Comparison of ENCODE assay signal across 10 mouse cellular contexts in genomic region chr15:6883091-6883490, GRCm38 (mm10). TPM values are rescaled to one million over a fixed set of nuclear protein-coding genes. Genes with fewer than 3 reads are reported as not detected.
A peak's percentile ranks its signal among the peaks of the same experiment; 100 is the strongest.
DNase-seq lines count a peak whose midpoint lies in the region; ATAC-seq lines count a peak whose summit lies in the region.
"Had no signal": no experiment of that assay in that cellular context is flagged by ENCODE, and none has a peak within 500 bp of the region (broad histone marks: within the 10 kb centered on the region; RNA-seq: fewer than 3 reads in every experiment).

No protein-coding gene starts in this region.

- peaks cover 11% of the 10 kb centered on the region for H3K4me1 ChIP-seq in megakaryocyte, embryonic 14.5 days
- H3K4me1 ChIP-seq: liver, embryonic 15.5 days had no signal

- peaks cover 35% of the 10 kb centered on the region for H3K27me3 ChIP-seq in megakaryocyte, embryonic 14.5 days (replicated peaks)
- H3K27me3 ChIP-seq: liver, embryonic 15.5 days had no signal

- ATAC-seq in megakaryocyte, adult 5-6 weeks (ENCODE audit: poor library complexity, severe bottlenecking) = no peak

- DNase-seq in layer of hippocampus, adult 9-11 months = peak; percentile 8
- no peak for DNase-seq in layer of hippocampus, adult 8-10 months (ENCODE audit: low spot score in 2 of 2)
- peak; percentile 20 for DNase-seq in 3134 (ENCODE audit: extremely low read depth, insufficient read length, low spot score)
- DNase-seq in adrenal gland, adult 8-10 months = peak; percentile 58
- no peak for DNase-seq in gastrocnemius, adult 18-20 months (ENCODE audit: low spot score)
- DNase-seq in frontal cortex, postnatal 36 days (ENCODE audit: low spot score in 2 of 2) = no peak

- H3K36me3 ChIP-seq in megakaryocyte, embryonic 14.5 days (replicated peaks; ENCODE audit: low read length) = no peaks in the 10 kb centered on the region
- H3K36me3 ChIP-seq: liver, embryonic 15.5 days had no signal

- H3K4me3 ChIP-seq in megakaryocyte, embryonic 14.5 days (replicated peaks) = peak overlapping the region; percentile 26
- H3K4me3 ChIP-seq: liver, embryonic 15.5 days had no signal

- H3K9me3 ChIP-seq in megakaryocyte, embryonic 14.5 days = no peaks in the 10 kb centered on the region
- H3K9me3 ChIP-seq: liver, embryonic 15.5 days had no signal

RNA-seq across cellular contexts. Expression of gene Osmr, which starts 8.3 kb away (rescaled TPM):
- total RNA-seq in layer of hippocampus, adult 8-10 months (2022) = 10 to 100 TPM in 2 of 4 experiments, 1 to 10 TPM in 2; 2.9 to 18.6 (median 9.1) TPM
- not detected in 2 replicates for polyA plus RNA-seq in megakaryocyte, embryonic 14.5 days (2012; ENCODE audit: insufficient read depth, low replicate concordance)
- total RNA-seq in megakaryocyte, adult 5-6 weeks (2015) = 0.02 TPM in 1 of 2 replicates, not detected in the other
- 0.77 TPM in 1 of 2 replicates, not detected in the other for total RNA-seq in megakaryocyte, adult 5-6 weeks (2017)
- total RNA-seq in adrenal gland, adult 8-10 months (2022) = 10 to 100 TPM in 2 of 4 experiments, 1 to 10 TPM in 2; 6.4 to 14.2 (median 10.4) TPM
- total RNA-seq in gastrocnemius, adult 18-20 months (2021) = 1 to 10 TPM; 3.7 to 6.0 TPM
- total RNA-seq: granulocyte monocyte progenitor cell, adult 5-6 weeks had no signal

Comparison
In these comparisons a context has a peak if more than half of its experiments do, and no peak if none do; other contexts are left out.
1. DNase-seq: peak in layer of hippocampus, adult 9-11 months (single experiment), 3134 (single experiment) and adrenal gland, adult 8-10 months (single experiment); none in layer of hippocampus, adult 8-10 months (0 of 2), gastrocnemius, adult 18-20 months (single experiment) and frontal cortex, postnatal 36 days (0 of 2).